Mouse (Mus musculus) brain, embryonic 14.5 days (tissue): Measurements from ENCODE around the gene Rab27a. TPM values are rescaled to one million over a fixed set of nuclear protein-coding genes. Genes with fewer than 3 reads are reported as not detected.

Source experiments
- DNase-seq: peaks from one replicate; pipeline ENCODE4 v3.0.0-alpha.2; 2011; ENCODE audit warnings: low read depth
- CTCF ChIP-seq: fragments of 200-500 bp; IDR thresholded peaks from 2 replicates; pipeline ENCODE4 v1.5.1; 2012; ENCODE audit warnings: inconsistent platforms, mild to moderate bottlenecking, moderate library complexity, borderline replicate concordance; ENCODE audit not compliant: insufficient read depth, insufficient read length; ENCODE audit errors: extremely low read depth
- POLR2A ChIP-seq: fragments of 200-500 bp; IDR thresholded peaks from 2 replicates; pipeline ENCODE4 v1.6.1; 2012; ENCODE audit warnings: mild to moderate bottlenecking, inconsistent platforms, borderline replicate concordance; ENCODE audit not compliant: poor library complexity, insufficient read depth, insufficient read length, severe bottlenecking; ENCODE audit errors: extremely low read depth
- polyA plus RNA-seq: library from polyadenylated mRNA; depleted of rRNA; stranded (reverse); fragments of >200 nt; gene quantifications from 2 replicates; pipeline ENCODE4 v1.2.3, GENCODE M21; 2012; rRNA removed

Gene Rab27a
- polyA plus RNA-seq, 1 experiment: 1.4 TPM

- peak; percentile 49 for DNase-seq
- TF ChIP-seq POLR2A: no peak
- no peak for TF ChIP-seq CTCF
These were observed 85.2 kb downstream of the Rab27a start for GRCm38 (mm10) chr9:73129875-73130274.

- no peak for DNase-seq
- TF ChIP-seq CTCF (no peak), POLR2A (no peak)
These were observed 85.9 kb downstream of the Rab27a start for GRCm38 (mm10) chr9:73130529-73130928.

- TF ChIP-seq POLR2A (no peak), CTCF (no peak)
- no peak for DNase-seq
These were observed 92.8 kb downstream of the Rab27a start for GRCm38 (mm10) chr9:73137341-73137886.

Other genes with a start within 250 kb of the Rab27a start
- 0.66 and 0.86 TPM in 2 replicates for gene Prtg, start 238.0 kb upstream of the Rab27a start, polyA plus RNA-seq
- gene Pygo1, start 119.2 kb upstream of the Rab27a start, polyA plus RNA-seq: 12.9 and 19.0 TPM in 2 replicates
- gene Dyx1c1, start 86.1 kb upstream of the Rab27a start, polyA plus RNA-seq: 2.0 TPM in 2 replicates
- not detected in 2 replicates for gene Gm44503, start 86.0 kb upstream of the Rab27a start, polyA plus RNA-seq
- gene Ccpg1os, start 59.5 kb upstream of the Rab27a start, polyA plus RNA-seq: 19.5 and 20.5 TPM in 2 replicates
- gene Ccpg1, start 59.4 kb upstream of the Rab27a start, polyA plus RNA-seq: 14.4 and 26.5 TPM in 2 replicates
- gene Pigb, start 4.5 kb upstream of the Rab27a start, polyA plus RNA-seq: 14.0 and 18.7 TPM in 2 replicates
- 0.09 TPM in 1 of 2 replicates, not detected in the other for gene Khdc3, start 57.0 kb downstream of the Rab27a start, polyA plus RNA-seq
- gene Gm20509, start 57.6 kb downstream of the Rab27a start, polyA plus RNA-seq: 0.10 TPM in 1 of 2 replicates, not detected in the other
- gene Rsl24d1, start 68.6 kb downstream of the Rab27a start, polyA plus RNA-seq: 64.6 and 72.0 TPM in 2 replicates